Mouse (Mus musculus): ENCODE measurements around the gene Pamr1. TPM values are rescaled to one million over a fixed set of nuclear protein-coding genes. Genes with fewer than 3 reads are reported as not detected.

Pamr1 gene
- total and polyA plus RNA-seq, 3 experiments = not detected

- no peak overlapping the region for H3K9ac ChIP-seq (ENCODE audit: control insufficient read depth, low read depth, low read length, poor library complexity, severe bottlenecking)
- no peak for DNase-seq (ENCODE audit: low read depth, low spot score)
- no peaks in the 10 kb centered on the region for H3K9me3 ChIP-seq (replicated peaks; ENCODE audit: insufficient read depth, low read length)
- TF ChIP-seq JUND (IDR thresholded peaks at IDR 0.05; ENCODE audit: low read depth, low read length) = no peak
- no peak for TF ChIP-seq RCOR1 (IDR thresholded peaks at IDR 0.05; ENCODE audit: low read depth, low read length)
- H3K4me3 ChIP-seq (ENCODE audit: control insufficient read depth in 1 of 2, insufficient read depth in 1 of 2, low read depth in 2 of 2, low read length in 2 of 2) = no peak overlapping the region
- no peaks in the 10 kb centered on the region for H3K4me1 ChIP-seq (ENCODE audit: control insufficient read depth in 1 of 2, insufficient read depth in 2 of 2, low read length in 2 of 2)
- no peaks in the 10 kb centered on the region for H3K36me3 ChIP-seq (ENCODE audit: control insufficient read depth in 1 of 2, insufficient read depth in 2 of 2, low read length in 2 of 2)
- H3K27ac ChIP-seq (ENCODE audit: control insufficient read depth, low read depth, low read length) = no peak overlapping the region
- peaks cover 2 to 3% of the 10 kb centered on the region in 2 experiments; a peak in 2 of 4 replicates for H3K27me3 ChIP-seq (ENCODE audit: control insufficient read depth in 1 of 2, insufficient read depth in 2 of 2, low read length in 2 of 2)
- H3K79me2 ChIP-seq (ENCODE audit: control insufficient read depth, insufficient read depth, low read length, poor library complexity) = no peaks in the 10 kb centered on the region
These were observed 41.7 kb upstream of the Pamr1 start for GRCm38 (mm10) chr2:102508154-102508553.

GRCm38 (mm10) chr2:102519956-102520355, 29.9 kb upstream of the Pamr1 start:
- Histone ChIP-seq H3K27me3 (ENCODE audit: control insufficient read depth in 1 of 2, insufficient read depth in 2 of 2, low read length in 2 of 2) (peaks cover 2 to 8% of the 10 kb centered on the region in 2 experiments), H3K9me3 (replicated peaks; ENCODE audit: insufficient read depth, low read length) (no peaks in the 10 kb centered on the region), H3K4me1 (ENCODE audit: control insufficient read depth in 1 of 2, insufficient read depth in 2 of 2, low read length in 2 of 2) (no peaks in the 10 kb centered on the region), H3K4me3 (ENCODE audit: control insufficient read depth in 1 of 2, insufficient read depth in 1 of 2, low read depth in 2 of 2, low read length in 2 of 2) (no peak overlapping the region), H3K9ac (ENCODE audit: control insufficient read depth, low read depth, low read length, poor library complexity, severe bottlenecking) (no peak overlapping the region), H3K79me2 (ENCODE audit: control insufficient read depth, insufficient read depth, low read length, poor library complexity) (no peaks in the 10 kb centered on the region), H3K27ac (ENCODE audit: control insufficient read depth, low read depth, low read length) (no peak overlapping the region), H3K36me3 (ENCODE audit: control insufficient read depth in 1 of 2, insufficient read depth in 2 of 2, low read length in 2 of 2) (no peaks in the 10 kb centered on the region)
- DNase-seq (ENCODE audit: low read depth, low spot score) = no peak
- TF ChIP-seq ZMIZ1 (IDR thresholded peaks at IDR 0.05; ENCODE audit: low read depth, low read length) = no peak
- TF ChIP-seq USF2 (IDR thresholded peaks at IDR 0.05; ENCODE audit: borderline replicate concordance in 1 of 2, insufficient read depth in 1 of 2, low read depth in 1 of 2, low read length in 2 of 2) = no peak
- no peak for TF ChIP-seq CHD2 (IDR thresholded peaks at IDR 0.05; ENCODE audit: low read length)
- no peak for TF ChIP-seq ELF1 (IDR thresholded peaks at IDR 0.05; ENCODE audit: low read depth, low read length)
- TF ChIP-seq CHD1 (IDR thresholded peaks at IDR 0.05; ENCODE audit: low read depth, low read length) = no peak
- TF ChIP-seq UBTF (IDR thresholded peaks at IDR 0.05; ENCODE audit: borderline replicate concordance, insufficient read depth, low read depth, low read length) = no peak
- TF ChIP-seq BHLHE40 (IDR thresholded peaks at IDR 0.05; ENCODE audit: borderline replicate concordance, low read depth, low read length) = no peak
- TF ChIP-seq NELFE (IDR thresholded peaks at IDR 0.05; ENCODE audit: low read depth, low read length) = no peak
- TF ChIP-seq HCFC1 (IDR thresholded peaks at IDR 0.05; ENCODE audit: low read depth, low read length) = no peak
- no peak for TF ChIP-seq MYB (IDR thresholded peaks at IDR 0.05; ENCODE audit: low read depth, low read length)
- no peak for TF ChIP-seq KAT2A (conservative IDR thresholded peaks at IDR 0.05; ENCODE audit: low read depth, low read length)
- no peak for TF ChIP-seq NRF1 (IDR thresholded peaks at IDR 0.05; ENCODE audit: insufficient read depth, low read depth, low read length, poor library complexity, severe bottlenecking)
- TF ChIP-seq MAZ (IDR thresholded peaks at IDR 0.05; ENCODE audit: low read depth, low read length) = no peak
- no peak for TF ChIP-seq MXI1 (IDR thresholded peaks at IDR 0.05; ENCODE audit: low read depth, low read length)
- TF ChIP-seq CTCF (IDR thresholded peaks at IDR 0.05 in 2 of 3, conservative IDR thresholded peaks at IDR 0.05 in 1 of 3; ENCODE audit: control insufficient read depth in 1 of 3, insufficient read depth in 1 of 3, low read depth in 2 of 3, low read length in 3 of 3, poor library complexity in 1 of 3, severe bottlenecking in 1 of 3) = no peak

All from MEL (cell line).